Mouse (Mus musculus) embryo, embryonic 11.5 days (tissue): ENCODE measurements around the gene Ifitm10.
A peak's percentile ranks its signal among the peaks of the same experiment; 100 is the strongest.

Experiments used
- DNase-seq: peaks from one replicate; pipeline ENCODE4 v3.0.0-alpha.2; 2012; ENCODE audit warnings: low read depth, low spot score

The Ifitm10 gene

DNA sequence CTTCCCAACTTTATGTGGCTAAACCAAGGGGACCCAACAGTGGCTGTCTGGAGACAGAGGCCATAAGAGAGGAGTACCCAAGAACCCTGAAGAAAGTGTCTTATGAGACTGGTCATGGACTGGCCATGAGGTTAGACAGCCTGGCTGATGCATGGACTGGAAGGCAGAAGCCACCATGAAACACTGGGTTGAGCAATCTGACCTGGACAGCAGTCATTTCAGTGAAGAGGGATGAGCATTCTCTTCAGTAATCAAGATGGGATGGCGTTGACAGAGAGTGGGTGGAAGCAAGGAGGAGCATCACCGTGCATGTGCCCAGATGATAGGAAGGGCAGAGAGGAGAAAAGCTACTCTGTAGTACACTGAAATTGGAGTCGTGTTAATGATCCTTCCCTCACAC is 17.6 kb upstream of the Ifitm10 start:
- no peak for DNase-seq

DNA sequence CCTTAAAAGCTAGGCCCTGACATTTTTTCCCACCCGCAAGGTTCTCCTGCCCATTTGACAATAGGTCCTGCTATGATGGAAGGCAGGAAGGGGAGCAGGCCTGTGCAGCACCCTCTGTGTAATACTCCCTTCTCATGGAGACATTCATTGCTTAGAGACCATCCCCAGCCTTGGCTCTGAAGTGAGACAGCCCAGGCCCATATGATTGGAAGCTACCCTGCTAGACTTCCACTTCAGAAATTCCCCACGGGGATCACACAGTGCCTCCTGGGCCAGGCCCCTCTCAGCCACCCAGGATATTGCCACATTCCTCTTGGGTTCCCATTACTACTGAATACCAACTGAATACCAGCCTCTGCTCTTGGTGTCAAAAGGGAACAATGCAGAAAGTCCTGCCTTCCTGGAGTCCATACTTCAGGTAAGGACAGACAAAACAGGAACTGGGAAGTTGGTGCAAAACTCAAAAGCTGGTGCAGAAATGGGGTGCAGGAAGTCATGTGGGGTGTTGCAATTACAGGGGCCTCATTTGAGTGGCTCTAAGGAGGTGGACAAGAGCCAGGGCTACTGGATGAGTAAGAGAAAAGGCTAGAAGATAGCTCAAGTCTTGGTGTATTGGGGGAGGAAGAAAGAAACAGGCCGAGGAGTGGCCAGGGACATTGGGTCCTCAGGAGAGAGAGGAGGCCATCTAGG is 16.6 kb upstream of the Ifitm10 start:
- DNase-seq = no peak

DNA sequence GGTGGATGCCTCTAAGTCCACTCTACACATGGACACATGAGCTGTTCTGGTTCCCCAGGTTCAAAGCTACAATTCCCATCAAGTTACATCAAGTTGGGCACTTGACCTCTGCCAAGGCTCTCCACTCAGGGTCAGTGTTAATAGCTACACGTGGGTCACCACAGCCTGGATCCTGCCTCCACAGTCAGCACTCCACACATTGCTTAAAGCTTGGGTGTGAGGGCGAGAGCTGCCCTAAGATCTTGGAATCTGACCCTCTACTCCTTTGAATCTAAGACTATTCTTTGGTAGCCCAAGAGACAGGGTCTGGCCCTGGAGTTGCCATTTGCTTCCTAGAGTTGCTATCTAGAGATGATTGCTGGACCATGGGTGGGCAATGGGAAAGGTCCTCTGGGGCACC is 15.2 kb upstream of the Ifitm10 start:
- DNase-seq = no peak

DNA sequence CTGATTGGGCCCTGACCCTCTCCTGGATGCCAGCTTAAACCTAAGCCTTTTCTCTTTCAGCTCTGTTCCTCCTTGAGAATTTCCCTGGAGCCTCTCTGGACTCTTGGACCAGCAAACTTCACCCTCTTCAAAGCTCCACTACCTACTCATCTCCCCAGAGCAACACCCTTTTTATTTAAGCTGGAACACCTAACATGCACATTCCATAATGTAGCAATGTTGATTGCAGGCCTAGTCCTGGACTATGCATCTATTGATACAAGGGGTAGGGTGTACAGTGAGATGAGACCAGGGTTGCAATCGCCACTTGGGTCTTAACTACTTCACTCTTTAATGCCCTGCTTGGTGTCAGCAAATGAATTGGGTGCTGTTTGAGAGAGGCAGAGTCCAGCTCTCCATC is 14.6 kb upstream of the Ifitm10 start:
- DNase-seq = no peak

DNA sequence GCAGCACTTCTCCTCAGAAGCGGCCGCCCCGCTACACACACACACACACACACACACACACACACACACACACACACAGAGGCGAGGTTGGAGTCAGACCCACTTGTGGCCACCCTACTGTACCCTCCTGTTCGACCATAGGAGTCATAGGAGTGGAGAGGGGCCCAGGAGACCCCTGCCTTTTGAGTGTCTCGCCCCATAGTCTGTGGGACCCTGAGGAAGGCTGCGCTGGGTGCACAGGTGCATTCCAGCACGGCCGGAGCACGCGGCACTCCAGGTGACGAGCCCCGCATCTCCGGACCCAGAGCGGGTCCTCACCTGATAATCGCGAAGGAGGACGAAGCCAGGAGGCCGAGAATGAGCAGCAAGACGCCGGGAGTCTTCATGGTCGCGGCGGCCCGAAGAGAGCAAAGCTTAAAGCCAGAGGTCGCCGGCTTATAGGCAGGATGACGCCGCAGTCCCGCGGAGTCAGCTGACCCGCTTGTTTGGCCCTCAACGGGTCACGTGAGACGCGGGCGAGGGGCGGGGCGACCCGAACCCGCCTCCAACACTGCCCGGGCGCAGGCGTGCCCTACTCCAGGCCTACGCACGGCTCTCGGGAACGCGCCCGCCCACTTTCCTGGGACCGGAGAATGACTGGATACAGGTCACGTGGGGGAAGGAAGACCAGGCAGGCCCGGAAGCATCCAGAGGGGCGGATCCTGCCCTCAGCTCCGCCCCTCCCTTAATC is 14.0 kb upstream of the Ifitm10 start, which contains the start of gene Ctsd:
TSS of gene Ctsd (minus strand) at position 620 of the 730 bp plus-strand sequence.
- DNase-seq = peak; percentile 95

DNA sequence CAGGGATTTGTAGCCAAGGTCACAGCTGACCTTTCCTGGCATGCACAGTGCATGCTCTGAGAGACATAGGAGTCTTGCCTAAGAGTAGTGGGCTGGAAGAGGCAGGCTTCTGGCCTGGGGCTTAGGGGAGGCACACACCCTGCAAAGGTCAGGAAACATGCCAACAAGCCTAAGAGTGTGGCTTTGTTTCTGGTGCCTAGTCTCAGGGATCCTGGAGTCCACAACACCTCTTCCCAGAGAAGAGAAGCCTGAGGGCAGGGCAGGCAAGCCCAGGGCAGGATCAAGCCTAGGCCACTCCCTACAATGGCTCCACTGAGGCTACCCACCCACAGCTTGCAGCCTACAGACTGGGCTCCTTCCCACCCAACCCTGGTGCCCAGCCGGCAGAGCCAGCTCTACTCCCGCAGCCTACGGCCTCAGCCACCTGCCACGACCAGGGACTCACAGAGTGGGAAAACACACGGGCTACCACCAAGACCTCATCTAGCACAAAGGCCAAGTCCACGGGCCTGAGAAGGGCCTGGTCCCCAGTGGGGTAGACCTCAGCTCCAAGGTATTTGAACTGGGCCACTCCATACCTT is 13.2 kb upstream of the Ifitm10 start:
- no peak for DNase-seq

DNA sequence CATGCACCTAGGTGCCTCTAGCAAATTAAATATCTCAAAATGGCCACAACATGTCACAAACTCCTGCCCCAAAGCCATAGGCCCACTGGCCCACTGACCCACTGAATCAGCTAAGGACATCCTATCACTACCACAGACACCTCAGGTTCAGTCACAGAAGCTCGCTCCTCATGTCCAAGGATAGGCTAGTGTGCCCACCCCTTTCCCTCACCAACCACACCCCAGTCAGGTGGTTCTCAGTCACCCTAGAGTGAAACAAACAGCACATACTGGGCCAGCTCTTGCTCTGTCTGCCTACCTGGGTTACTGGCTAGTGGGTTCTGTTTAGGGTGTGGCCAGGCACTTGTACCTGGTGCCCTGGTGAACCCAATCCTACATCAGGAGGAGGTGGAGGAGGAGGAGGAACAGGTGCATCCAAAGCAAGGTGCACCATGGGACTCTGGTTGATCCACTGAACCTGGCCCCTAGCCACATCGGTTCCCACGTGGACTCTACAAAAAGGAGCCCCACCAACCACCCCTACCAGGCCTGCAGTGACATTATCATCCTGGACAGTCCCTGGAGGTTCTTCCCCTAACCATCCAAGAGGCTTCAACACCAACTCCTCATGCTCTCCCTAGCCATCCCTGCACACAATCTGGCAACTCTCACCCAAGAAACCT is 12.3 kb upstream of the Ifitm10 start:
- DNase-seq = no peak

DNA sequence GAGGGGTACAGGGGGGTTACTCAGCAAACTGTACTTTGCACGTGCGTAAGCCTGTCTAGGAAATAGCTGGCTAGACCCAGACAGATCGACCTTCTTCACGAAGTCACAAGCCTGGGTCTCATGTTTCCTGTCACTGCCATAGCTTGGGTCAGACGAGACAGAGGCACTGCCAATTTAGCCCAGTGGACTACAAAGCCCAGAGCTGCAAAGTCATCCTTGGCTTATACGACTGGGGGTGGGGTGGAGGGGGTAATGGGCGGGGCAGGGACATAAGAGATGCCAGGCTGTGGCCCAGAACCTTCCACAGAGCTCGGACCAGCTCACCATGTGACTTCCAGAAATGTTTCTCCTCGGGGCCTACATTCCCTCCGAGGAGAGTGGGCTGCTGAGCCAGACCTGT is 10.8 kb upstream of the Ifitm10 start:
- no peak for DNase-seq

DNA sequence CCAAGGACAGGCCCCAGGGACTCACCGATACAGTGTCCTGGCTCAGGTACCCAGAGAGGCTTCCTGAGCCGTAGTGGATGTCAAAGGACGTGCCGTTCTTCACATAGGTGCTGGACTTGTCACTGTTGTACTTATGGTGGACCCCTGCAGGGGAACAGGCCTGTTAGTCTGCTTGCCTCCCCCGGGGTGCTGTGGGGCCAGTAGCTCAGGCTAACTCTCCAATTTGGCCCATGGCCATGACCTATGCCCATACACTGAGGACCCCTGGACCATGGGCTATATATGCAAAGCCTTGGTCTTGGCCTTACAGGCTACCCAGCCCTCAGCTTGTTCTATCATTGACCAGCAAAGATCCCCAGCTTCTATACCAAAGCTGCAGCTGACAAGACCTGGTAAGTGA is 9.0 kb upstream of the Ifitm10 start, which contains the start of gene Gm49369:
TSS of gene Gm49369 (minus strand) at position 101 of the 400 bp plus-strand sequence.
- no peak for DNase-seq

DNA sequence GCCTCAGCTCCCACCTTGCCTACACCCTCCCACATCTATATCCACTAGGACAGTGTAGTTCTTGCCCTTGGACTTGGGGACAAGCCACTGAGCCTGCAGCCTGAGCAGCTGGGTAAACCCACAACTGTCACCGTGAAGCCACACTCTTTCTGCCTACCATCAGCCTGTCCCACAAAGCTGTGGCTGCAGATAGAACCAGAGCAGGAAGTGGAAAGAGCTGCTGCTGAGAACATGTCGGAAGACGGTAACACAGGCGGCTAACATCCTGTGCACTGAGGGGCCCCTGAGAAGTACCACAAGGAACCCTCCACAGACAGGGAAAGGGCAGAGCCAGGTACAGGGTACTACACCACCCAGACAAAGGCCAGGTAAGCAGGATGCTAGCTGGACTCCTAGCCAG is 7.6 kb upstream of the Ifitm10 start:
- DNase-seq = no peak

DNA sequence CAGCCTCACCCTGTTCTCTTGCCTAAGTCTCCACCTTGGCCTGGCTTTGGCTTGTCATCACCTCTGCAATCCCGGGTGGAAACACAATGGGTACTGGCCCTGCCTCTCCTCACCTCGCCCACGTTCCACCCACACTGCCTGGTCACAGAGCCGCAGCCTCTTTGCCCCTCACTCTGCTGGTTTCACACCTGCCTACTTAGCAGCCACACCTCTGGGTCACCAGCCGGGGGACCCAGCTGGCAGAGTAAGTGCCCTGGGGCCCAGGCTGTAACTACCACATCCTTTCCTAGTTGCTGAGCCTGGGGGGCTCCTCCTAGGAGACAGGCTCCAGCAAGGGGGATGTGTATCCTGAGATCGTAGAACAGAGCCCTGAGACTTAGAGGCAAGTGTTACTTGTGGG is 5.6 kb upstream of the Ifitm10 start:
- DNase-seq = no peak

DNA sequence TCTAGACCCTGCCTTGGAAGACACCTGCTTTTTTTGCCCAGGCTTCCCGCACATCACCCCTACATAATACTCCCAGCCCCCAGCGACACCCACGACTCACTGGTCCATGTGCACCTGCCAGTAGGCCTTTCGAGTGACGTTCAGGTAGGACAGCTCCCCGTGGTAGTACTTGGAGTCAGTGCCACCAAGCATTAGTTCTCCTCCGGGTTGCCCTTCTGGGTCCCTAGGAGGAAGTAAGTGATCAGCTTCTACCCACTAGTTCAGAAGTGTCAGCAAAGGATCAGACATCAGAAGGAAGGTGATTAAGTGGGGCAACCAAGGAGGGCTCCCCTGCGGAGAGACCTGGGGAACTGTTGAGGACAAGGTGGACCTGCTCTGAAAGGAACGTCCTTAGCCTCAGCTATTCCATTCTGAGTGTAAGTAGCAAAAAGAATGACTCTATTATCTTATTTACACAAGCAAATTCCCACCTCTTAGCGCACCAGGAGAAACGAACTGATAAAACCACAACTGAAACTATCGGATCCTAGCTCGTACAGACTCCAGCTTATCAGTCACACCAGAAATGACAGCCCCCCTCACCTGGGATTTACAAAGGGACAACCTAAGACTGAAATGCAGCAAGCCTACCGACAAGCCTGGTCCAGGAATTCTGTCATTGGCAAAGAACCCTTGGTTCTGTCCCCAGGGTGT is 3.8 kb upstream of the Ifitm10 start:
- no peak for DNase-seq

DNA sequence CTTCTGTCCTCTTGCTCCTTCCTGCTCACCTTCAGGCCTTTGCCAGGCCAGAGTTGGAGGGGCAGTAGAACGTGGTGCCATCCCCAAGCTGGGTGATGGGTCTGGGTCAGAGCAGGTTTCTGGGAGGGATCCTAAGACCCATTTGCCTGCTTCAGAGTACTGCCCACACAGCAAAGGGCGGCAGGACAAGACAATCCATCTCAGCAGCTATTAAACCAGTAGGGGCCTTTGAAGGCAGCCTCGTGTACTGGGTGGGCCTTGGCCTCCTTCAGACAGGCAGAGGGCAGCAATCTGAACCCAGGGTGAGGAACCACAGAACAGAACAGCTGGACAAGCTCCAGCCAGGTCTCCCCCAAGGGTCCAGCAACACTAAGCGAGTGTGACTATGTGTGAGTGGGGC is 2.5 kb upstream of the Ifitm10 start:
- DNase-seq = no peak

DNA sequence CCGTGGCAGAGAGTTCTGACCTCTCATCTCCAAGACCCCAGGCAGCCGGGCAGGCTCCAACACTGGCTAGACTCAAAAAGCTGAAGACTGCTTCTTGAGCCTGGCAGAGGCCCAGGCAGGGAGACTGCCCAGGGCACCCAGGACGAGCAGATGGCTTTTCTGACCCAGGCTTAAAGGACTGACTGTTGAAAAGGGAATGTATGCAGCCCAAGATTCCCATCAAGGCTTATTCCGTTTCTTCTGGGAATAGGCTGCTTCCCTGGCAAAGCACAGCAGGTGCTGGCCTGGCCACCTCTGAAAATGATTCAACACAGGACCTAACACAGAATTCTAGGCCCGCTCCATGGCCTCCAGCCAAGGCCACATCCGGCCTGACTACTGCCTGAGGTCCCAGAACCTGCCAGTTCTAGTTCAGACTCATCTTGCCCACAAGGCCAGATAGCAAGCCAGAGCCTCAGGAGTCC is 1.7 kb upstream of the Ifitm10 start:
- no peak for DNase-seq

DNA sequence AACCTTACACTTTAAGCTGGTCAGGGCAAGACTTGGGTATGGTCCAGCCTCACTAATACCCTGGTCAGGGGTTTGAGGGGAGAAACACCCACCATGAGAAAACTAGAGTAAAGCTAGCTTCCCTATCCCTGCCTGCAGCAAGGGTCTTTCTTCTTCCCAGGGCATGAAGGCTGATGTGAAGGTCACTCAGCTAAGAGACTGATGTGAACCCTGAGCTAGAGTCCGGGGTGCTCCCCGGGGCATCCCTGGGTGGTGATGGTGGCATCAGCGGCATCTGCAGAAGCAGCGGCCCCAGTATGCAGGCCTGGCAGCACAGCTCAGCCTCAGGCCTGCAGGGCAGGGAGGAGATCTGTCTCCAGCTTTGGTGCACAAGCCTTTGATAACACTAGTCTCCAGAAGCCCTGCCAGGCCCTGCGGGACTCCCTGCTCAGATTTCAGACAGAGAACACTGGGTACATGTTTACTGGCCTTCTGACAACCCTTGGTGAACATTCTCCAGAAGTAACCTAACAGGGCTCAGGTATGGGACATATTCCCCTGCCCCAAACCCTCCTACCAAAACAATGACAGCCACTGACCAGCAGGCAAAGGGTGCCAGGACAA is 961 bp upstream of the Ifitm10 start:
- no peak for DNase-seq

DNA sequence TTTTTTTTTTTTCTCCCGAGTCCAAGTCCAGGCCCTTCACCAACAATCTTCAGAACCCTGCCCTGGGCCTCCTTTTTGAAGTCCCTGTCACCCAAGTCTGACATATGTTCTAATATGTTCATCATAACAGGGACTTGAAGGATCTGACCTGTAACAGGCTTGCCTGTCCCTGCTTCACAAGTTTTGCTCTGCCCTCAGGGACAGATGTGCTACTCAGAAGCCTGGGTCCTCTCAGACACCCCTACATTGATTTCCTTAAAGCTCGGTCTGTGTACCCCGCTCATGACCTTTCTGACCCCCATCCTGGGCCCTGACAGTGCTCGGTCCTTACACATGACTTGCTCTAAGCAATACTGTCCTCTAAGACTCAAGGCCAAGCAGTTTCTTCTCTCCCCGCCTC is 514 bp downstream of the Ifitm10 start:
- DNase-seq = no peak

DNA sequence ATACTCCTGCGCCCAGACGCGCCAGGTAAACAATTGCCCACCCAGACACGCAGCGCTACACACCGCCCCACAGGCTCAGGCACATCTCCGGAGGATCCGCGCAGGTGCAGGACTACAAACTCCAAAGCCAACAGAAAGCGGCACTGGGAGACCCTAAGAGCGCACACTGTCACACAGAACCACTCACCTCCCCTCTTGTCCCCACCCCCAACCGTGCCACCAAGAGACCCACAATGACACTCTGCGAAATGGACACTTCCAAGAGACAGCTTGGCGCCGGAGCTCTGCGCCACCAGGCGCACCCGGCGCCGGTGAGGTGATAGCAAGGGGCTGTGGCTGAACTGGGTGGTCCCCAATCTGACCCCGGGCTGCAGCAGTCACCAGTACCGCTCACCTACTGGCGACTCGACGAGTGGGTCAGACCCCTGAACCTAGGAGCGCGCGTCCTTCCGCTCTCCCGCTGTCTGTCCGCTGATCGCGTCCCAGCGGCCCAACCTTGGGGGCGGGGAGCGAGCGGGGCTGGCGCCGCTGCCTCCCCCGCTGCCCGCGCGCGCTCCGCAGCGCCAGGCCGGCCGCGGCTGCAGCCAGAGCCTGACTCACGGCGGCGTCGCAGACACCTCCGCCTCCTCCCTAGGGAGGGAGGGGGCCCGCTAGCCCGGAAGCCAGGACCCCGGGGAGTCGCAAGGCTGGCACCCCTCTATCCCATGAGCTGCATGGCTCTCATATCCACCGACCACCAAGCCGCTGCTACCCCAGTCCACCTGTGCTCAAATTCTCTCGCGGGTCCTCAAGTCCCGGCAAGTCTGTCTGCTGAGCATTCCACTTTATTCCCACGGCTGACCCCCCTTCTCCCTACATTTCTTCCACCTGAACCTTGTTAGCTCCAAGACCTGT is 1.5 kb downstream of the Ifitm10 start:
- DNase-seq = no peak

DNA sequence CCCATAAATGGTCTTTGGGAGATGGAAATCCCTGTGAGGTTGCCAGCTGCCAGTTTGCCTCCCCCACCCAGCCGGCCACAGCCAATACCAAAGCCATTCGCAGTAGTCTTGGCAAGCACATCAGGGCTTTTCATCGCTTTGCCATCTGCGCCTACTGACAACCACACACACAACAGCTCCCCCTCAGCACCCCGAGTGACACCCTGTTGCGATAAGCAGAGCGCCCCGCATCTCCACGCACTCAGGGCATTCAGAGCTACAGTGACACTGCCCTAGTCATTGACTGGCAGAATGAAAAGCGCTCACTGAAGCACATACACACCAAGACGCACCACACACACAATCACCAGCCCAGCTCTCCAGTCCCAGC is 2.2 kb downstream of the Ifitm10 start:
- no peak for DNase-seq

DNA sequence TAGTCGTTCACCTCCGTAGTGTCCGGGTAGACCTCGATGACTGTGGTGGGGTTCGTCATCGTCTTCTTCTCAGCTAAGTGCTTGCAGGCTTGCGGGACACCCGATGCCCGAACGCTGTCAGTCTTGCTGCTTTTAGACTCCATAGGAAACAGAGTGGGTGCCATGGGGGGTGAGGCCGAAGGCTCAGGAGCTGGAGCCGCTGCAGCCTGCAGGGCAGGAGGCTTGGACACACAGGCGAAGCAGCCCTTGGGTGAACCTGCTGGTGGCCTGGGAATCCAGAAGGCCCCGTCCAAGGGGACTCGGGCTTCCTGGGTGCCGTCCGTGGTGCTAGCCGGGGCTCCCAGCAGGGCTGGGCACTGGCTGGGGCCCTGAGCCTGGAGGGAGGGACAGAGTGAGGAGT is 2.6 kb downstream of the Ifitm10 start:
- no peak for DNase-seq

DNA sequence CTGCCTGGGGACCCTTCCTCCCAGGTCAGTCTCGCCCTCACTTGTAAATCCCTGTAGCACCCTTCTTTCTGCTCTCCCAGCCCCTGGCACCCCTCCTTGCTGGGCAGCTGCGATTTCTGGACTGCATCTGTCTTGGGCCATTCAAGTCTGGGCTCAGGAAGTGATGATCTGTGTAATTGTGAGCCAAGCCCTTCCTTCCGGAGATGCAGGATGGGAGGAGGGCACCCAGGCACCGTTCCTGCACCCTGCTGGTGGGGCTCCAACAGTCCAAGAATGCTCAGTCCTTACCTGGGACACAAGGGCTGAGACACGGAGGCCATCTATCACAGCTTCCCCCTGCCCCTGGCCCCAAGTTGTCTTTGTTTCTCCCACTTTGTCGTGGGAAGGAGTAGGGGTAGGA is 3.7 kb downstream of the Ifitm10 start:
- no peak for DNase-seq
